Mouse (Mus musculus) cerebellum, adult 2 months (tissue): ENCODE results near the gene Ubxn2a.

Source experiments
- CTCF ChIP-seq: fragments of 200-500 bp; IDR thresholded peaks from 2 replicates; pipeline ENCODE4 v1.5.1; 2011; ENCODE audit warnings: low read depth, mild to moderate bottlenecking, control low read depth, low read length, moderate library complexity, borderline replicate concordance; ENCODE audit not compliant: insufficient read depth
- POLR2A ChIP-seq: fragments of 200-500 bp; IDR thresholded peaks from 2 replicates; pipeline ENCODE4 v1.6.1; 2011; ENCODE audit warnings: low read length, control low read depth, borderline replicate concordance; ENCODE audit not compliant: insufficient read depth

DNA sequence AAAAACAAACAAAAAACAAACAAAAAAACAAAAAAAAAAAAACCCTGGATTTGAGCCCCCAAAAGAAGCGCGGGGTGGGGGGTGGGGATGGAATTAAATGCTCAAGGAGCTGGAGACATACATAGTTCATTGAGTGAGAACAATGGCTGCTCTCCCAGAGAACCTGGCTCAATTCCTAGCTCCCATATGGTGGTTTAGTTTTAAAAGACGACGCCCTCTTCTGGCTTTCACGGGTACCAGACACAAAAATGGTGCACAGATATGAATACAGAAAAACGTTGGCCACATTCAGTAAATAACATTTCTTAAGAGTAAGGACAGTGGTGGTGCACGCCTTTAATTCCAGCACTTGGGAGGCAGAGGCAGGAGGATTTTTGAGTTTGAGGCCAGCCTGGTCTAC is 1.6 kb downstream of the Ubxn2a start:
- TF ChIP-seq CTCF = no peak
- no peak for TF ChIP-seq POLR2A
